Mouse (Mus musculus) small intestine, adult 2 months (tissue): ENCODE results near the gene Pdxk.

Source experiments
- CTCF ChIP-seq: fragments of 200-500 bp; IDR thresholded peaks from 2 replicates; pipeline ENCODE4 v1.5.1; 2012; ENCODE audit warnings: low read depth, mild to moderate bottlenecking, control low read depth, inconsistent platforms, low read length, moderate library complexity, mixed read lengths; ENCODE audit not compliant: insufficient replicate concordance, insufficient read length; ENCODE audit errors: extremely low read depth
- POLR2A ChIP-seq: fragments of 200-500 bp; IDR thresholded peaks from 2 replicates; pipeline ENCODE4 v1.6.1; 2012; ENCODE audit warnings: low read depth, mild to moderate bottlenecking, control low read depth, inconsistent platforms, low read length, moderate library complexity

DNA sequence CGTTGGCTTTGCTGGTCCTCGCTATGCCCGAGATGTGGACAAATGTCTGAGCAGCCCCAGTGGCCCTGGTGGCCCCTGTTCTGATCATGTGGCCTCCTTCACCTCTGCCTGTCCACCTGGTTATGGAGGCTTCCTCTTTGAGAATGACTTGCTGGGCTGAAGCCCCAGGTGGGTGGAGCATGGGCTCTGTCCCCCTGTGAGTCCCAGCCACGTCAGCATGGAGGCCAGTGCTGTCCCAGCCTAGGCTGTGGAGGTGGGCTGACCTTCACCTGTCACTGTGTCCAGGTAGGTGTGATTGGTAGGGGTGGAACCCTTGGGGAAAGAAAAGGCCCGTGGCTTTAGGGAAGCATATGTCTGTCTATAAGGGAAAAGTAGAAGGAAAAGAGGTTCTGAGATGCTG lies 22.1 kb upstream of the Pdxk start:
- TF ChIP-seq CTCF, result no peak
- TF ChIP-seq POLR2A, result no peak
